Mouse (Mus musculus) thymus, postnatal 4 days (tissue): ENCODE results near the gene Igbp1b.

Source experiments
- DNase-seq: peaks from one replicate; pipeline ENCODE4 v3.0.0; 2021

The Igbp1b gene

DNA sequence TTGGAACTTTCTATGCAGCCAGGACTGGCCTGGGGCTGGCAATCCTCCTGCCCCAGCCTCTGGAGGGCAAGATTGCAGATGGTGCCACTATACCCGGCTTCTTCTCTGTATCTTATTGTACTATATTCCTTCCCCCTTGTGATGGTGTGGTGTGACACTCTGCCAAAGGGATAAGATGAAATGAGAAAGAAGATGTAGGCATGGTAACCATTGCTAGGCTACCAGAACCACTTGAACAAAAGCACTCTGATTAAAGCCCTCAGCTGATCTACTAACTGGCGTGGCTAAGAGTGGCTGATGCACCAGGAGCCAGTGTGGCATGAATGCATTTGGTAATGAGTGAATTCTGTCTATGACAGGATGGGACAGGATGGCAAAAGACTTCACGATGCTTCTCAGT is at the start of gene Igbp1b:
Igbp1b (minus strand) TSS at position 29 of the 400 bp plus-strand sequence.
- no peak for DNase-seq

GRCm38 (mm10) chr6:138682959-138683358 is 24.6 kb upstream of the Igbp1b start:
- no peak for DNase-seq

DNA sequence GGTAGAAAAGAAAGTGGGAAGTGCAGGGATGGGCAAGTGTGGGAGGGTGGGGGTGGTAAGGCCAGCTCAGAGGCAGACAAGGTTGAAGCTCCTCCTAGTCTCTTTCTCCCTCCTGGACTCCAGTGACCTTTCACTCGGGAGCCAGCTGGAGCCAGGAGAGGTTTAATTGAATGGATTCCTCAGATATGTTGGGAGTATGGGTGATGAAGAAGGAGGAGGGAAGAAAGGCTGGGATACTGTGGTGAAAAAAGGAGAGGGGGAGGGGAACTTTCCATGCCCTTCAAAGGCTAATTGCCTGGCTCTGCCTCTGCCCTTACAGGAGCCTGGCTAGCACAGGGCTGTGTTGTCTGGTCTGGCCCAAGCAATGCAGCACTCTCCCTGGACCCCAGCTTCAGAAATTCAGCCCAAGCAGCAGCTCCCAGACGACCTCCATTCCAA is 14.4 kb upstream of the Igbp1b start:
- DNase-seq = no peak

GRCm38 (mm10) chr6:138665416-138665815 is 7.1 kb upstream of the Igbp1b start:
- no peak for DNase-seq

DNA sequence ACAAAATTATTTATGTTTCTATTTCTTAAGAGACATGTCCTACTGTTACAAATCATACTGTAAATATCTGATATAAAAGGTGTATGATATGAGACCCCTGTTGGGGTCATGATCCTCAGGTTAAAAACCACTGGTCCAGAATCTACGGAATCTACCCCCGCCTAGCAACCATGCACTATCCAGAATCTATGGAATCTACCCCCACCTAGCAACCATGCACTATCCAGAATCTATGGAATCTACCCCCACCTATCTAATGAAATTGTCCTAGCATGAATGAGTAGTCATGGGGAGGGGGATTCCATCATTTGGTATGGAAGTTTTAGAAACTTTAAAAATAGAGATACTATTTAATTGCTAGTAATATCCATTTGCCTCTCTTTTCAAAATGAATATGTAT is 12.7 kb downstream of the Igbp1b start:
- DNase-seq = no peak

DNA sequence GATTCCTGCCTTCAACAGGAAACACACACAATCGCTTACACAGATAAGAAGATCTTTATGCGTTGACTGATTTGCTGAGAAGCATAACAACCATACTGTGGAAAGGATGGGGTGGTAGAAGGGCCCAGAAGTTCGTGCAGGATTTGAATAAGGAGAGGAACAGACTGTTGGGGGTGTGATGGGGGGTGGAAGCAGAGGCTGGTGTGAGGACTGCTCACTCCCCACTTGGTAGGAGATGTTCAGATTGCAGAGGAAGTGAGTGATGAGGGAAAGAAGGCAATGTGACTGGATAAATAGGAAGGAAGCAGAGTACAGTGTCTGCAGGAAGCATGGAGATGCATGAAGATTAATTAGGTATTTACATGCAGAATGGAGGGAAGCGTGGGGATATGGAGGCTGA is 19.0 kb downstream of the Igbp1b start:
- no peak for DNase-seq

DNA sequence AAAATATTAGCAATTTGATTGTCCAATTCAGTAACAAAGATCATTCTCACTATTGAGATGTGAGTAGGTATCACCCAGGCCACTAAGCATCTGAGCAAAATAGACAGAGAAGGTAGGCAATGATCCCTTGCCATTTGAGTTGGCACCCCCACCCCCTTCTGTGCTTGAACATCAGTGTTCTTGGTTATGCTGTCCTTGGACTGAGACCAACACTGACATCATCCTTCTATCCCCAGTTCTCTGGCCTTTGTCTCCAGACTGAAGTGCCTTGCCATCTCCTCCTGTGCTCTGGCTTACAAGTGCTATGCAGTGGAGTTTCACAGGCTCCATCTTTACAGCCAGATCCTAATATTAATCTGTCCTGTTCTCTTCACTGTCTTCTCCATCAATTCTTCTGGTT is 37.6 kb downstream of the Igbp1b start:
- no peak for DNase-seq

DNA sequence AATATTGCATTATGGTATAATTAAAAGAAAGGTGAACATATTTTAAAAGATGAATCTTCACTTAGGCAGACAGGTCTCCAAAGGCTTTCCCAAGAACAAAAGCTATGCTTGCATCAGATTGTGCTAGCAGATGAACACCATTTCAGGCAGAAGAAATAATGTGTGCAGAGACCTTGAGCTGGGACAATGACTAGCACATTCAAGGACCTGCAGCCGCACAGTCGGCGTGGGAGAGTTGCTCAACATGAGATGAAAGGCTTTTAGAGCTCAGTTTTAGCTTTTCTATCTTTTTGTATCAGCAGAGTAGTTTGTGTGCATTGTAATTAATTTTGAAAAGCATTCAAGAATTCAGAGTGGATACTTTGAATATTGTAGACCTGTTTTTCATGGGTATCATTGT is 39.9 kb downstream of the Igbp1b start:
- DNase-seq = no peak
